Mouse (Mus musculus): ENCODE measurements at regions not wholly inside any gene's neighbourhood (a gene's known extent, or its start where the extent isn't known, plus 50 kb on each side); places are given as distances from the start of the nearest gene placed in this dataset.

GRCm38 (mm10) chr15:29356395-29356794 is 816.0 kb upstream of the Ctnnd2 start:
- DNase-seq (ENCODE audit: low spot score in 2 of 2): no peak

GRCm38 (mm10) chr15:29399881-29400280 is 772.5 kb upstream of the Ctnnd2 start:
- no peak for DNase-seq (ENCODE audit: low spot score in 2 of 2)

GRCm38 (mm10) chr15:29433033-29433739 is 739.2 kb upstream of the Ctnnd2 start:
- no peak for DNase-seq (ENCODE audit: low spot score in 2 of 2)

- no peak for DNase-seq (ENCODE audit: low spot score in 2 of 2)
Observed at GRCm38 (mm10) chr15:29437699-29438326, 734.6 kb upstream of the Ctnnd2 start.

GRCm38 (mm10) chr15:29447876-29448275 is 724.5 kb upstream of the Ctnnd2 start:
- peak; percentile 7 to 31 for DNase-seq (ENCODE audit: low spot score in 2 of 2)

GRCm38 (mm10) chr15:29485136-29485535 is 687.3 kb upstream of the Ctnnd2 start:
- DNase-seq (ENCODE audit: low spot score in 2 of 2): no peak

GRCm38 (mm10) chr15:29529974-29530373 is 642.4 kb upstream of the Ctnnd2 start:
- DNase-seq (ENCODE audit: low spot score in 2 of 2): peak in 1 of 2 experiments; percentile 4

GRCm38 (mm10) chr15:29568411-29568810 is 604.0 kb upstream of the Ctnnd2 start:
- no peak for DNase-seq (ENCODE audit: low spot score in 2 of 2)
